Mouse (Mus musculus) liver, embryonic 16.5 days (tissue): ENCODE data around the gene Ranbp6. TPM values are rescaled to one million over a fixed set of nuclear protein-coding genes. Genes with fewer than 3 reads are reported as not detected.

Source experiments
- ATAC-seq: fragments of 200-750 bp; cut with Nextera tagmentation; 2 replicates; pipeline ENCODE4 v1.8.0; 2017; ENCODE audit warnings: low read depth, mild to moderate bottlenecking, moderate number of reproducible peaks, moderate library complexity
- H3K27ac ChIP-seq: fragments of 300-500 bp; sonication (generic); 2 replicates; pipeline ENCODE4 v1.5.1; 2014; ENCODE audit warnings: mild to moderate bottlenecking, low read length
- H3K27me3 ChIP-seq: fragments of 300-500 bp; sonication (generic); 2 replicates; pipeline ENCODE4 v1.6.1; 2014; ENCODE audit warnings: low read depth, low read length, mixed read lengths; ENCODE audit not compliant: control insufficient read depth, insufficient read depth
- H3K36me3 ChIP-seq: fragments of 300-500 bp; sonication (generic); 2 replicates; pipeline ENCODE4 v1.6.1; 2014; ENCODE audit warnings: mild to moderate bottlenecking; ENCODE audit not compliant: control insufficient read depth, insufficient read depth
- H3K4me1 ChIP-seq: fragments of 300-500 bp; sonication (generic); 2 replicates; pipeline ENCODE4 v1.6.1; 2014; ENCODE audit warnings: low read depth, low read length, mixed read lengths; ENCODE audit not compliant: control insufficient read depth
- H3K4me2 ChIP-seq: fragments of 300-500 bp; sonication (generic); 2 replicates; pipeline ENCODE4 v1.6.1; 2014; ENCODE audit warnings: low read depth, low read length, mixed read lengths
- H3K4me3 ChIP-seq: fragments of 300-500 bp; sonication (generic); 2 replicates; pipeline ENCODE4 v1.5.1; 2014; ENCODE audit warnings: low read depth, mild to moderate bottlenecking, low read length
- H3K9ac ChIP-seq: fragments of 300-500 bp; sonication (generic); 2 replicates; pipeline ENCODE4 v1.6.1; 2014; ENCODE audit warnings: low read depth, low read length
- H3K9me3 ChIP-seq: fragments of 300-500 bp; sonication (generic); replicated peaks from 2 replicates; pipeline ENCODE4 v1.6.1; 2016; ENCODE audit warnings: low read length; ENCODE audit not compliant: control insufficient read depth
- WGBS: fragments of 180-500 bp; shearing (Covaris S2); extraction: QIAGEN DNeasy Blood & Tissue Kit; methylation state at CpG from one replicate; pipeline ENCODE4 v1.1.7; 2014; ENCODE audit not compliant: insufficient replicate concordance; 5-methylcytosine and 5-hydroxymethylcytosine counted together
- polyA plus RNA-seq: library from polyadenylated mRNA; unstranded; fragments of >200 nt; fragmentation: Nextera tagmentation; extraction: Ambion mirVana; gene quantifications from 2 replicates; pipeline ENCODE4 v1.2.1, GENCODE M21; 2015

The Ranbp6 gene
- polyA plus RNA-seq: 5.2 and 6.0 TPM in 2 replicates

DNA sequence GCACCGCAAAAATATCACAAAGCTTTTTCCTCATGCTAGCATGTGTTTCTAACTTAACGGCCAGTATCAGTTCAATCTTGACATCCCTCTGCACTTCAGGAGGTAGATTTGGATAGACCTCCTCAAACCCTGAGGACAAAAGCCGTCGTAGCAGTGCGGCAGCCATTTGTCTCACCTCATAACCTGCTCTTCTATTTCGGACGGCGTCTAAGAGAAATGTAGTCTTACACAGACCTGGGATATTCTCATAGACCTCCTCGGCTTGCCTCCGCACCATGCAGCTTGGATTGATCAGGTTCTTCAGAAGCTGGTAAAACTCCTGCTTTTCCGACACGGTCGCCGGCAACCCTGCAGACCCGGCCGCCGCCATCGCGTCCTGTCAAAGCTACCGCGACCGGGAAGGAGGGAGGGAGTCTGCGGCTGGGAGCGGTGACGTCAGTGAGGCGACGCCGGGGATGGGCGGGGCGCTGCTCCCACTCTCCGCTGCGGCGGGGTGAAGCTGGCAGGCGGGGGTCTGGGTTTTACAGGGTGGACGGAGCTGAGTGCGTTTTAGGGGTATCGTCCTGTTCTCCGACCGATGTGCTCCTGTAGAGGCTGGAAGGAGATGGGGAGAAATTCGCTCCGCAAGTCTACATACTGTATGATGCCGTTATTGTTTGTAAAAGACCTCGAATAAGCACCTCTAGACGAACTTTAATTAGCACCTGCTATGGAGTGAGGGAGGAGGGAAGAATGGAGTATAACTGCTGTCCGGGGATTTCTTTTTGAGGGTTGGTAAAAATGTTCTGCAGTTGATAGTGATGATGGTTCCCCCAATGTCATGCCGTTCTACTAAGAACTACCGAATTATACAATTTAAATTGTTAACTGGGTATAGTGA lies at the start of gene Ranbp6:
Gene Ranbp6 (minus strand): TSS at position 394 of the 880 bp plus-strand sequence.
- Histone ChIP-seq H3K27ac (no peak within 1 kb of the TSS), H3K4me1 (peaks cover 8% of the 10 kb centered on the region), H3K9ac (peak within 1 kb of the TSS; percentile 64), H3K4me3 (peak within 1 kb of the TSS; percentile 67), H3K9me3 (no peaks in the 10 kb centered on the region), H3K36me3 (peaks cover 8% of the 10 kb centered on the region), H3K27me3 (no peaks in the 10 kb centered on the region), H3K4me2 (peak within 1 kb of the TSS; percentile 96)
- WGBS: 1% methylated on average over 47 of the region's 47 CpGs
- ATAC-seq: peak; percentile 99

DNA sequence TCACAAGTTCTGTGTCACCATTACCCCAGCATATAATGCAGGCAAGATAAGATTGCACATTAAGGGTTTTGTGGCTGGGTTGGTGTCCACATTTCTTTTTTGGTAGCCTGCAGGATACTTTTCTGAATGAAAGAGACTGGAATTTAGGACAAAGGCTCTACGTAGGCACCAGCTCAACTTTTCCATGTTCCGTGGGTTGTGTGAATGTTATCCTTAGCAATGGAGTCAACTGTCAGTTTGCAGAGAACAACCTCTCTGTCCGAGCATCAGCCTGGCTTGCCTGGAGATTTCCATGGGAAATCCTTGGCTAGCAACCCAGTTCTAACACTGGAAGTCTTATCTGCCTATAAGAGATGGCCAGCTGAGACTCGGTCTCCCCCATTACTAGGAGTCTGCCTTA lies 48.0 kb upstream of the Ranbp6 start:
- Histone ChIP-seq H3K27me3 (no peaks in the 10 kb centered on the region), H3K4me1 (no peaks in the 10 kb centered on the region), H3K9me3 (no peaks in the 10 kb centered on the region), H3K9ac (no peak overlapping the region), H3K36me3 (no peaks in the 10 kb centered on the region), H3K27ac (no peak overlapping the region), H3K4me2 (no peak overlapping the region), H3K4me3 (no peak overlapping the region)
- 66% methylated on average over 4 of the region's 4 CpGs for WGBS
- no peak for ATAC-seq

DNA sequence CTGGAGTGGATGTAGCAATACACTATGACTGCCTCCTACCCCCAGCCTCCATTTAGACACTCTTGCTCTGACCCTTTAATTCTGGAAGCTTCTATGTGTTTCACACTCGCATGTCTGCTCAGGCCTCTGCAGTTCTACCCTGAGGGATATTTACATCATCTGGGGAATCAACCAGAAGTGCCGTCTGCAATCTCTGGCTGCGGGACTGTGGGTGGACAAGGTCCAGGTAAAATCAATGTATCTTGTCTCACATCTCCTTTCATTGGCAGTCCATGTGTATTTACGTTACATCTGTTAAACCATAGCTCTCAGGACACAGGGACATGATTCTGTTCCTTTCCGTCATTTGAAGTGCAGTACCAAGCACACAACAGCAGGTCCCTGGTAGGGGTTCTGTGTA lies 44.5 kb upstream of the Ranbp6 start:
- H3K36me3 ChIP-seq: no peaks in the 10 kb centered on the region
- H3K4me2 ChIP-seq: no peak overlapping the region
- no peak overlapping the region for H3K27ac ChIP-seq
- peak; percentile 50; the same call in 1 of the 2 replicates for ATAC-seq
- H3K9me3 ChIP-seq: no peaks in the 10 kb centered on the region
- H3K27me3 ChIP-seq: no peaks in the 10 kb centered on the region
- no peak overlapping the region for H3K9ac ChIP-seq
- 52% methylated on average over 5 of the region's 5 CpGs for WGBS
- no peak overlapping the region for H3K4me3 ChIP-seq
- no peaks in the 10 kb centered on the region for H3K4me1 ChIP-seq

DNA sequence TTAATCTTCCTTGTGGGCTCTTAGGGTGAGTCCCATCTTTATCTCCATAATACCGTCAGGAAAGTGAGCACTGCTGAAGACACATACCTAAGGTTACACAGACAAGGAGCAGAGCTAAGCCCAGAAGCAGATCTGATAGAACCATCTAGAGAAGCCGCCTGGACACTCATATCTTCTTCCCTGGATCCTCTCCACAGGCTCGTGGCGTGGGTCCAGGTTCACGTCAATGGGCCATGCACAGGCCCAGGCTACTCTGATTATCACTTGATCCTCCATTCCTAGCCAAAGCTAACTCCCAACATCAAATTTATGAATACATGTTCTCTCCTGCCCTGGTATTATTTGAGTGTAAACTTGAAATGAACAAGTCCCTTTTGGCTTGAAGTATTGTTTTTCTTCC lies 40.9 kb upstream of the Ranbp6 start:
- Histone ChIP-seq H3K9ac (no peak overlapping the region), H3K4me1 (no peaks in the 10 kb centered on the region), H3K36me3 (no peaks in the 10 kb centered on the region), H3K4me3 (no peak overlapping the region), H3K9me3 (no peaks in the 10 kb centered on the region), H3K27ac (no peak overlapping the region), H3K27me3 (no peaks in the 10 kb centered on the region), H3K4me2 (no peak overlapping the region)
- WGBS: 66% methylated on average over 5 of the region's 5 CpGs
- no peak for ATAC-seq

DNA sequence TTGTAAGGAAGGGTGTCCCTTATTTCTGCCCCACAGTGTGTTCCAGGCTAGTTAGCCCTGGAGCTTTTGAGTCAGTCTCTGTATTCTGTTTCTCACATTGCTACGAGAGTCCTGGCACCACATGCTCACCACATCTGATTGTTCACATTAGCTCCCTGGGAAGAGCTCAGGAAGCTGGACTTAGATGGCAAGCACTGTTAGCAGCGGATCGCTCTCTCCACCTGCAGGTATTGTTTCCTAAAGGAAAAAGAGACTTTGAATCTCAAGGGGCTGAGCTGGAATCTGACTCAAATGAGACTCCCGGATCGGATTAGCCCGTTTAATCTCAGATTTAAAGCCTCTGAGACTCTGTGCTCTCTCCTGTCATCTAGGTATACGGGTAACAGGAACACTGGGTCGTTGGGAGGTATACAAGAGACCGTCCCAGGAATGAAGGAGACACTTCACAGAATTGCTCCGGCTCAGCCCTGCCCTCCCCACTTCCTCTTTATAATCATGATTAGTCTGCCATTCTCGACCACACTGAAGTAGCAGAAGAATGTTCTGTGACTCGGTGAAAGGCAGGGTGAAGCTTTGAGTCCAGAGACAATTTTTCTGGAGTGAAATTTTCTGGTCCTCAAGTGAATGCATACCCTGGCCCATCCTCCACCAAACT lies 38.4 kb upstream of the Ranbp6 start:
- 22% methylated on average over 12 of the region's 12 CpGs for WGBS
- no peaks in the 10 kb centered on the region for H3K27me3 ChIP-seq
- H3K9ac ChIP-seq: no peak overlapping the region
- no peaks in the 10 kb centered on the region for H3K36me3 ChIP-seq
- H3K27ac ChIP-seq: no peak overlapping the region
- H3K4me3 ChIP-seq: no peak overlapping the region
- no peaks in the 10 kb centered on the region for H3K4me1 ChIP-seq
- no peak overlapping the region for H3K4me2 ChIP-seq
- ATAC-seq: no peak
- H3K9me3 ChIP-seq: no peaks in the 10 kb centered on the region

DNA sequence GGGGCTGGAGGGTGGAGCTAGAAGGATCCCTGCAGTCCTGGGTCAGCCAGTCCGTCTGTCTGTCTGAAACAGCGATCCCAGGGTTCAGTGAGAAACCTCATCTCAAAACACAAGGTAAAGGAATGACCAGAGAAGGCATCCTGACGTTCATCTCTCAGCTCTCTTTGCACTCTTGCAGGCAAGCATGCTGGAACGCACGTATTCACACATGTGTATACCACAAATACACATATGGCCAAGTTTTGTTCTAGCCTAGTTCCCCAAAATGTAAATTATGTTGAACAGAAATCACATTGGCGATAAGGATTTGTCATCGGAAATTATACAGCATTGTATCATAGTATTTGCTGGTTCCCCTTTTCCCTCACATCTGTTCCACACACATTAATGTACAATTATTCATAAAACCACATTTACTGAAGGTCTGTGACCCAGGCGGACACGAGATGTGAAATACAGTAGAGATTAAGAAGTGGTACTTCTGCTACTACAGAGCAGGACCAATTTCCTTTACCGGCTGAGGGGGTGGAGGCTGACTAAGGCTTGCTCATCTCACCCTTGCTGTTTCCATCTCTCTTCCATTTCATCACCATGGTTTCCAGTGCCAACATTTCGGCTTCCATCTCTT lies 37.3 kb upstream of the Ranbp6 start:
- 62% methylated on average over 11 of the region's 11 CpGs for WGBS
- Histone ChIP-seq H3K9me3 (no peaks in the 10 kb centered on the region), H3K27me3 (no peaks in the 10 kb centered on the region), H3K36me3 (no peaks in the 10 kb centered on the region), H3K4me3 (no peak overlapping the region), H3K9ac (no peak overlapping the region), H3K4me1 (no peaks in the 10 kb centered on the region), H3K4me2 (no peak overlapping the region), H3K27ac (no peak overlapping the region)
- ATAC-seq: no peak

DNA sequence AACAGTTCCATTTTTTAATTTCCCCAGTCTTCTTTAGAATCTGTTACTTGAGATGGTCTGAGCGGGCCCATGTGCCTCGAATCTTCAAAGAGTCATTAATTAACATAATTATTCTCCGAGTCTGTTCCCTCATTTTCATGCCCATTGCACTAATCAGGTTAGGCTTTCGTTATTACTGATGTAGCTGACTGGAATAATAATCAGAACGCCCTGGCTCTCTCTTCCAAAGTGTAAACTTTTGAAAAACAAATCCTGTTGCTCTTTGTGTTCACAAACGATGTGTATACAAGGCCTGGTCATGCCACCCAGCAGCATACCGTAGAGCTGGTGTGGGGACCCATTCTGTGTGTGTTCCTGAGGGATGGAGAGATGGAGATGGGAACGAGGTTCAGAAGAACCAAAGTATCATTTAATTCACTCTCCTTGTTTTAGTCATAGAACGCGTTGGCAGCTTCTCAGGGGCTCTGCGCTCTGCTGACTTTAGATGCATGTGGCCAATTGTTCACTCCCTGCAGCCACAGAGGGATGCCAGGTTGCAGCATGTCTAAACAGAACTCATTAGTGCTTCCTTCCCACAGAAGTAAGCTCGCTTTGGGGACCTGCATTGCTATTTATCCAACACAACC lies 31.4 kb upstream of the Ranbp6 start:
- WGBS: 62% methylated on average over 12 of the region's 12 CpGs
- ATAC-seq: no peak
- Histone ChIP-seq H3K27me3 (no peaks in the 10 kb centered on the region), H3K9ac (no peak overlapping the region), H3K36me3 (no peaks in the 10 kb centered on the region), H3K27ac (no peak overlapping the region), H3K9me3 (no peaks in the 10 kb centered on the region), H3K4me2 (no peak overlapping the region), H3K4me1 (no peaks in the 10 kb centered on the region), H3K4me3 (no peak overlapping the region)

DNA sequence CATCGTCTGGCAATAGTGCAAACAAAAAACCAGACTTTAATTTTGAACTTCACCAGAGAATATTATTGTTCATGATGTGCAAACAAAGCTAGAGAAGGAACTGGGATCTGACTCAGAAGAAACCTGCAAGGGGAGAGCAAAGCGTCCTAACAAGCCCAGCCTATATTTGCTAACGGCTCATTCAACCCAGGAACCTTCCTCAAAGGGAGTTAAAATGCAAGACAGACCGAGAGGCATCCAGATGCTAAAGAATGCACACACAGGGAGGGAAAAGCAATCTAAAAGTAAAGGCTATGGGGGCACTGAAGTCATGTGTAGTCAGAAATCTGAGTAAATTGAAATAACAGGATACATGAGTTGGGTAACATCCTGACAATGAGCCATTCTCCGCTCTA lies 30.9 kb upstream of the Ranbp6 start:
- no peaks in the 10 kb centered on the region for H3K9me3 ChIP-seq
- H3K9ac ChIP-seq: no peak overlapping the region
- no peak for ATAC-seq
- H3K27ac ChIP-seq: no peak overlapping the region
- no peaks in the 10 kb centered on the region for H3K36me3 ChIP-seq
- H3K4me2 ChIP-seq: no peak overlapping the region
- 44% methylated on average over 5 of the region's 5 CpGs for WGBS
- no peak overlapping the region for H3K4me3 ChIP-seq
- no peaks in the 10 kb centered on the region for H3K27me3 ChIP-seq
- H3K4me1 ChIP-seq: no peaks in the 10 kb centered on the region
